In genomic region chr2:131344449-131344848, GRCm38 (mm10) we compare ENCODE assay signal across 9 mouse cellular contexts. TPM values are rescaled to one million over a fixed set of nuclear protein-coding genes. Genes with fewer than 3 reads are reported as not detected.
DNase-seq lines count a peak whose midpoint lies in the region; ATAC-seq lines count a peak whose summit lies in the region.
"Had no signal": no experiment of that assay in that cellular context is flagged by ENCODE, and none has a peak within 500 bp of the region (broad histone marks: within the 10 kb centered on the region; RNA-seq: fewer than 3 reads in every experiment).

No protein-coding gene starts in this region.

- ATAC-seq in kidney, embryonic 14.5 days (ENCODE audit: low FRiP score, low TSS enrichment) = no peak
- no peak for ATAC-seq in midbrain, embryonic 13.5 days

- no peak overlapping the region for H3K4me2 ChIP-seq in kidney, embryonic 14.5 days (replicated peaks; ENCODE audit: low read depth, low read length)
- no peak overlapping the region for H3K4me2 ChIP-seq in midbrain, embryonic 13.5 days (replicated peaks)
- H3K4me2 ChIP-seq: limb, embryonic 12.5 days had no signal

- H3K36me3 ChIP-seq in kidney, embryonic 14.5 days (ENCODE audit: control insufficient read depth, insufficient read depth, low read length) = no peaks in the 10 kb centered on the region
- no peaks in the 10 kb centered on the region for H3K36me3 ChIP-seq in midbrain, embryonic 13.5 days
- H3K36me3 ChIP-seq: limb, embryonic 12.5 days had no signal

- no peaks in the 10 kb centered on the region for H3K9me3 ChIP-seq in kidney, embryonic 14.5 days (ENCODE audit: control insufficient read depth, low read length)
- H3K9me3 ChIP-seq in midbrain, embryonic 13.5 days = no peaks in the 10 kb centered on the region
- H3K9me3 ChIP-seq: limb, embryonic 12.5 days had no signal

- H3K9ac ChIP-seq in kidney, embryonic 14.5 days (ENCODE audit: low read depth, low read length) = no peak overlapping the region
- no peak overlapping the region for H3K9ac ChIP-seq in midbrain, embryonic 13.5 days (replicated peaks)
- H3K9ac ChIP-seq: limb, embryonic 12.5 days had no signal

- H3K27me3 ChIP-seq in kidney, embryonic 14.5 days (ENCODE audit: control insufficient read depth, insufficient read depth, low read length) = no peaks in the 10 kb centered on the region
- H3K27me3 ChIP-seq in midbrain, embryonic 13.5 days = no peaks in the 10 kb centered on the region
- H3K27me3 ChIP-seq: limb, embryonic 12.5 days had no signal

- 0 out of 2 replicates have a peak, but pooled peaks cover 6% of the 10 kb centered on the region for H3K4me1 ChIP-seq in kidney, embryonic 14.5 days (ENCODE audit: control insufficient read depth, insufficient read depth, low read length)
- H3K4me1 ChIP-seq in midbrain, embryonic 13.5 days (replicated peaks) = peaks cover 23% of the 10 kb centered on the region

- WGBS in kidney, embryonic 14.5 days = 85% methylated on average over 3 of the region's 3 CpGs
- 67% methylated on average over 3 of the region's 3 CpGs for WGBS in midbrain, embryonic 13.5 days

- no peak overlapping the region for H3K27ac ChIP-seq in kidney, embryonic 14.5 days (ENCODE audit: low read depth, low read length)
- no peak overlapping the region for H3K27ac ChIP-seq in midbrain, embryonic 13.5 days
- H3K27ac ChIP-seq: limb, embryonic 12.5 days had no signal

- H3K4me3 ChIP-seq in kidney, embryonic 14.5 days (ENCODE audit: low read length) = no peak overlapping the region
- no peak overlapping the region for H3K4me3 ChIP-seq in midbrain, embryonic 13.5 days (replicated peaks)
- H3K4me3 ChIP-seq: limb, embryonic 12.5 days had no signal

- DNase-seq in kidney, adult 9 months = peak; percentile 63
- peak; percentile 21 for DNase-seq in NIH3T3 (ENCODE audit: low read depth)
- DNase-seq in cerebellum, adult 18-20 months = peak; percentile 70 to 82
- DNase-seq in heart, adult 9 months (ENCODE audit: low spot score in 2 of 2) = peak; percentile 57 to 62
- no peak for DNase-seq in retina, embryonic 14.5 days (ENCODE audit: low spot score)
- DNase-seq: thymus, adult 18-20 months had no signal

RNA-seq across cellular contexts. Expression of gene Rnf24, which starts 8.2 kb away (rescaled TPM):
- 3.9 and 4.8 TPM in 2 replicates for polyA plus RNA-seq in kidney, embryonic 14.5 days (2014; fragmentation: Nextera tagmentation; extraction: Ambion mirVana)
- 23.1 and 23.6 TPM in 2 replicates for polyA plus RNA-seq in midbrain, embryonic 13.5 days (2015; fragmentation: Nextera tagmentation; extraction: Ambion mirVana)
